Mouse (Mus musculus) large intestine, adult 2 months (tissue): ENCODE measurements around the gene Mamstr. TPM values are rescaled to one million over a fixed set of nuclear protein-coding genes. Genes with fewer than 3 reads are reported as not detected.

ENCODE experiments used
- DNase-seq: peaks from one replicate; pipeline ENCODE4 v3.0.0-alpha.2; 2012; ENCODE audit warnings: low read depth, low spot score
- WGBS: fragments of 180-500 bp; shearing (Covaris S2); methylation state at CpG from one replicate; pipeline ENCODE4 v1.1.7; 2018; 5-methylcytosine and 5-hydroxymethylcytosine counted together
- polyA plus RNA-seq: library from polyadenylated mRNA; depleted of rRNA; stranded (reverse); fragments of >200 nt; gene quantifications from 2 replicates; pipeline ENCODE4 v1.2.3, GENCODE M21; 2012; rRNA removed

The Mamstr gene
- 0.77 and 1.3 TPM in 2 replicates for polyA plus RNA-seq

- DNase-seq = no peak
- WGBS = 54% methylated on average over 19 of the region's 19 CpGs
Observed at GRCm38 (mm10) chr7:45639561-45640027, at the start of gene Mamstr. TSS of gene Mamstr (plus strand) at chr7:45639977.

- no peak for DNase-seq
- WGBS = 53% methylated on average over 3 of the region's 3 CpGs
Observed at GRCm38 (mm10) chr7:45590874-45591273, 48.9 kb upstream of the Mamstr start.

GRCm38 (mm10) chr7:45591880-45592279 lies 47.9 kb upstream of the Mamstr start:
- 68% methylated on average over 7 of the region's 7 CpGs for WGBS
- DNase-seq = no peak

GRCm38 (mm10) chr7:45593118-45593815 lies 46.5 kb upstream of the Mamstr start:
- no peak for DNase-seq
- WGBS = 24% methylated on average over 10 of the region's 10 CpGs

- no peak for DNase-seq
- WGBS = 81% methylated on average over 4 of the region's 4 CpGs
Observed at GRCm38 (mm10) chr7:45595176-45595575, 44.6 kb upstream of the Mamstr start.

GRCm38 (mm10) chr7:45596107-45596506 lies 43.7 kb upstream of the Mamstr start:
- WGBS = 96% methylated on average over 1 of the region's 1 CpGs
- DNase-seq = no peak

- 89% methylated on average over 5 of the region's 5 CpGs for WGBS
- DNase-seq = no peak
Observed at GRCm38 (mm10) chr7:45597013-45597412, 42.8 kb upstream of the Mamstr start.

GRCm38 (mm10) chr7:45597527-45597926 lies 42.2 kb upstream of the Mamstr start:
- DNase-seq = no peak
- 75% methylated on average over 6 of the region's 6 CpGs for WGBS

GRCm38 (mm10) chr7:45598960-45599879 lies 40.6 kb upstream of the Mamstr start:
- no peak for DNase-seq
- WGBS = 29% methylated on average over 18 of the region's 18 CpGs

GRCm38 (mm10) chr7:45605704-45606289 lies 34.0 kb upstream of the Mamstr start:
- 44% methylated on average over 9 of the region's 9 CpGs for WGBS
- no peak for DNase-seq

GRCm38 (mm10) chr7:45609511-45609910 lies 30.3 kb upstream of the Mamstr start:
- WGBS = 66% methylated on average over 1 of the region's 1 CpGs
- DNase-seq = no peak

GRCm38 (mm10) chr7:45616277-45616676 lies 23.5 kb upstream of the Mamstr start:
- WGBS = 33% methylated on average over 6 of the region's 6 CpGs
- no peak for DNase-seq

- WGBS = 4% methylated on average over 31 of the region's 31 CpGs
- DNase-seq = no peak
Observed at GRCm38 (mm10) chr7:45617042-45617695, 22.6 kb upstream of the Mamstr start, which contains the start of gene Fut1. TSS of gene Fut1 (plus strand) at chr7:45617289.

GRCm38 (mm10) chr7:45618316-45618715 lies 21.5 kb upstream of the Mamstr start:
- WGBS = 93% methylated on average over 5 of the region's 5 CpGs

GRCm38 (mm10) chr7:45619592-45619991 lies 20.2 kb upstream of the Mamstr start:
- no peak for DNase-seq
- WGBS = 92% methylated on average over 5 of the region's 5 CpGs

More at GRCm38 (mm10) chr7:45618316-45618715, 21.5 kb upstream of the Mamstr start:
- no peak for DNase-seq

- no peak for DNase-seq
- WGBS = 37% methylated on average over 9 of the region's 9 CpGs
Observed at GRCm38 (mm10) chr7:45621443-45621842, 18.3 kb upstream of the Mamstr start, which contains the start of gene Izumo1. TSS of gene Izumo1 (plus strand) at chr7:45621811.

GRCm38 (mm10) chr7:45623507-45623906 lies 16.3 kb upstream of the Mamstr start:
- no peak for DNase-seq
- 92% methylated on average over 11 of the region's 11 CpGs for WGBS

GRCm38 (mm10) chr7:45624718-45625117 lies 15.1 kb upstream of the Mamstr start:
- WGBS = 63% methylated on average over 3 of the region's 3 CpGs
- DNase-seq = no peak

GRCm38 (mm10) chr7:45625481-45625880 lies 14.3 kb upstream of the Mamstr start:
- DNase-seq = no peak
- 69% methylated on average over 8 of the region's 8 CpGs for WGBS
